Mouse (Mus musculus) bone marrow macrophage, adult 2 months (primary cell): ENCODE data around the gene Gga1.

Experiments
- CTCF ChIP-seq: IDR thresholded peaks from 2 replicates; pipeline ENCODE4 v1.5.1; 2012; ENCODE audit warnings: low read depth, mild to moderate bottlenecking, low read length, moderate library complexity
- POLR2A ChIP-seq: IDR thresholded peaks from 2 replicates; pipeline ENCODE4 v1.6.1; 2012; ENCODE audit warnings: mild to moderate bottlenecking, low read depth, low read length, borderline replicate concordance

DNA sequence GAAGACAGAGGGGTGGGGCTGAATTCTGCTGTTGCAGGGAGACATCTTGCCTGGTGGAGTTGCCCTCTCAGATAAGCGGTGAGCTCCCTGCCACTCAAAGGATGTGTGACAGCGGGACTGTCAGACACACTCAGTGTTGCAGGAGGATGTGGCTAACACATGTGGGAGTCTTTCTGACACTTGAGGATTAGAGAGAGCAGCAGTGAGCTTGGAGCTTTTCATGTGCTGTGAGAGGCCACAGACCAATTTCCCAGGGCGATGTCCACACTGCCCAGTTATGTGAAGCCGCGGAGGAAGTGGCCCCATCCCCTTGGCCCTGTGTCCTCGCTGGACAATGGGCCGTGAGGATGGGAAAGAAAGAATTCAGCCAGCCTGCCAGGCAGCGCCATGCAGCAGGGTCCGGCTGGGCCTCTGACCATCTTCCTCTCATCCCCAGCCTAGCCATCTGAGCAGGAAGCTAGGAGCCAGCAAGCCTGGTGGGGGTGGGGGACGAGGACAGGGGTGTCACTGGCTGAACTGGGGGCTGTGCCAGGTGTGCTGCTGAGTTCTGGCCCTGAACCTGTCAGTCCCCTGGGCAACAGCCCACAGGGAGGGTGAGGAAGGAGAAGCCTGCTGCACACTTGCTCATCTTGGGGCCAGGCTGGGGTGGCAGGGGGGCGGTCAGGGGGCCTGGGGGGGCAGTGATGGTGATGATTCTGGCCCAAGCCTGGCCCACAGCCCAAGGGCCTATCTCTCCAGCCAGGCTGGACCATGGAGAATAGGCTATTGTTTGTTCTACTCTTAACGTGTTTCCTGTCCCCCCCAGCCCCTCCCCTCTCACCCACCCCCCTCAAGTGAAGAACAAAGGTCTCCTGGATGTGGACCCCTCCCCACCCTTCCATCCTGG is 41.5 kb upstream of the Gga1 start:
- TF ChIP-seq CTCF (no peak), POLR2A (no peak)
